Mouse (Mus musculus) ES-E14 (cell line): Measurements from ENCODE around the gene 1700001P01Rik.
"Not testable (repeated sequence)": the region's sequence is repeated elsewhere in the genome, so short reads cannot be mapped to it uniquely, and the experiment has no call there.

ENCODE experiments used
- CHD2 ChIP-seq: IDR thresholded peaks from 2 replicates; pipeline ENCODE4 v1.6.1; 2014; ENCODE audit warnings: mild to moderate bottlenecking, low read depth, low read length, inconsistent platforms
- HCFC1 ChIP-seq: IDR thresholded peaks from 2 replicates; pipeline ENCODE4 v1.6.1; 2012; ENCODE audit warnings: low read length, inconsistent platforms, borderline replicate concordance; ENCODE audit not compliant: insufficient read depth
- ZC3H11A ChIP-seq: IDR thresholded peaks from 2 replicates; pipeline ENCODE4 v1.6.1; 2012; ENCODE audit warnings: low read depth, mild to moderate bottlenecking, inconsistent platforms, low read length, borderline replicate concordance
- ZNF384 ChIP-seq: IDR thresholded peaks from 2 replicates; pipeline ENCODE4 v1.6.1; 2012; ENCODE audit warnings: low read depth, low read length, inconsistent platforms

GRCm38 (mm10) chr11:97734810-97735209, 40.9 kb downstream of the 1700001P01Rik start:
- TF ChIP-seq HCFC1, ZNF384, CHD2, ZC3H11A: not testable (repeated sequence)
